Mouse (Mus musculus) lung, postnatal 36 days (tissue): ENCODE results near the gene Smad3.

Source experiments
- DNase-seq: peaks from one replicate; pipeline ENCODE4 v3.0.0; 2022; ENCODE audit warnings: mixed read lengths

Gene Smad3

DNA sequence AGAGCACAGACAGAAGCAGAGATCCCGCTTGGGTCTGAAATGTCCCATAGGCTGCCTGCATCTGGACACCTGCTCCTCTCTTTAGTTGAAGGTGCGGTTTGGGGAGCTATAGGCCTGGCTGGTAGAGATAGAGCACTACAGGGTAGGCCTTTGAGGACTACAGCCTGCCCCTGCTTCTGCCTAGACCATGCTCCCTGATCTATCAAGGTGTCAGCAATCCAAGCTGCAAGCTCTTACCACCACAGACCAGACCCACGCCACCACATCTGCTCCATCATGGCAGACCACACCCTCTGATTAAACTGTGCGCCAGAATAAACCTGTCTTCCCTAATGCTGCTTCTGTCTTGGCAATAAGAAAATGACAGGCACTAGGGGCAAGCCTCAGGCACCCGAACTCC is 13.2 kb downstream of the Smad3 start:
- no peak for DNase-seq

DNA sequence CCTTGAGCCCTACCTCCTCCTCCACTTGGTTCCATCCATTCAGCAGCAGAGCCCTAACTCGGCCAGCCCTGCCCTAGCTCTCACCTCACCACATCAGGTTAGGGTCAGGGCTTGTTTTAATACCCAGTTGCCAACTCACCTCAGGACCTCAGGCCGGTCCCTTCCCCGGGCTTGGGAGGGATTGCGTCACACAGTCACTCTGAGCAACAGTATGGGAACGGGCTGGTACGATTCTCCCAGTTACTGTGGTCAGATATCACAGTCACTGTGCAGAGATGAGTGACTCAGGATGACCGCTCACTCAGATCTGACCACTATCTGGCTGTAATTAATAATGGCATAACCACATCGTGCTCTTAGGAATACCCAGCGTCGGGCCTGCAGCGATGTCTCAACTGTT is 14.0 kb downstream of the Smad3 start:
- no peak for DNase-seq

DNA sequence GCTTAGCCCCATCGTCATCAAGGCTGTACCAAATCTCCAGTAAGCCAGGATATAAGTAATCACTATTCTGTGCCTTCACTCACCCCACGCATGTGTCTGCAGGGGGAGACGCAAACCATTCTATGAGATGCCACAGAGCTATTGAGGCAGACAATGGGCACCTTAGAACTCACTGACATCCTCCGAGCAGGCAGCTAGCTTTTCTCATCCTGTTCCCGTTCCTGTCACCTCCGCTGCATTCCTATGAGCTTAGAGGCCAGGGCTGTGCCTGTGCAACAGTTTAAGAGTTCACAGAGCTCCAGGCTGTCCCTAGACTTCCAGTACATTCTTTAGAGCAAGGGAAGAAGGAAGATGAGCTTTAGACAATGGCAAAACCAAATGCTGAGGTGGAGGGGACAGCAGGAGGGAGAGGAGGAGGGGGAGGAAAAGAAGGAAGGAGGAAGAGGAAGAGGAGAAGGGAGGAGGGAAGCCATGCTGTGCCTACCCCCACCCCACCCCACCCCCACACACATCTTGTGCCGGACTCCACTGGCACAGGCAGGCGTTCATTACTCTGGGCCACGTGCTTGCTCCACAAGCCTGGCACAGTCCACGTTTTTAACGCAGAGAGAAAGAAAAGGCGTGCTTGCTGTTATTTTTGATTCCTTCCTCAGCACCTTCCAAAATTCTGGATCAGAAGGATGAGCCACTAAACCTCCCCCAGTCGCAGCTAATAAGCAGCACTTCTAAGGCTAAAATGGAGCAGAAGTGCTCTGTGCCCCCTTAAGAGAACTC is 14.7 kb downstream of the Smad3 start:
- DNase-seq, result no peak

DNA sequence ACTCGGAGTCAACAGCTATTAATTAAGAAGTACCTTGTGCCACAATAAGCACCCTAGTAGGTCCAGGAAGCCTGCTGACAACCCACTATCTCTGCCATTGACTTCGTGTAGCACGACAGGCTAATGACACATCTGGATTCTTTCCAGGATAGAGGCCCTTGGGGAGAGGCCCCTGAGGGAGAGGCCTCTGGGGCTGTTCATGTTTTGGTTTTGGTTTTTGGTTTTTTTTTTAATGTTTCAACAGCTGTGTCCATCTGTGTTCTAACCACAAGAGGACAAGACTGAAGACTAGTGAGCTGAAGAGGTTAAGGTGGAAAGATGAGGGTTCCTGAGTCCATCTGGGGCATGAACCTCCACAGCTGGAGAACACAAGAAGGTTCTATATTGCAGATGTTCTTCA is 15.5 kb downstream of the Smad3 start:
- DNase-seq, result no peak

DNA sequence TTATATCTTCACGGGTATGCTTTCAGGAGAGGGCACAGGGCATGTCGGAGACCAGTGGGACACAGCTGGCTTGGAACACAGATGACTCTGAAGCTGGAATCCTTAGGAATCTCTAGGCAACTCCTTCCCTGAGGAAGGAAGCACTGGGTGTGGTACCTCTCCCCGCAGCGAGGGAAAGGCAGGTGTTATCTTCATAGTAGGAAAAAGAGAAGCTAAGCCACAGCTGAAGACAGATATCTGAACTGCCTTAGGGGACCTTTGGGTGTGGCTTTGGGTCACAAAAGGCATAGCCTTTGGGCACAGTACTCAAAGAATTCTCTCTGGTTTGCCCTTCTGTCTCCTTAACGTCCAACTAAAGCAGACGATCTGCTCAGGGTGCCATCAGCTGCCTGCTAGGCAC is 16.0 kb downstream of the Smad3 start:
- DNase-seq, result no peak

DNA sequence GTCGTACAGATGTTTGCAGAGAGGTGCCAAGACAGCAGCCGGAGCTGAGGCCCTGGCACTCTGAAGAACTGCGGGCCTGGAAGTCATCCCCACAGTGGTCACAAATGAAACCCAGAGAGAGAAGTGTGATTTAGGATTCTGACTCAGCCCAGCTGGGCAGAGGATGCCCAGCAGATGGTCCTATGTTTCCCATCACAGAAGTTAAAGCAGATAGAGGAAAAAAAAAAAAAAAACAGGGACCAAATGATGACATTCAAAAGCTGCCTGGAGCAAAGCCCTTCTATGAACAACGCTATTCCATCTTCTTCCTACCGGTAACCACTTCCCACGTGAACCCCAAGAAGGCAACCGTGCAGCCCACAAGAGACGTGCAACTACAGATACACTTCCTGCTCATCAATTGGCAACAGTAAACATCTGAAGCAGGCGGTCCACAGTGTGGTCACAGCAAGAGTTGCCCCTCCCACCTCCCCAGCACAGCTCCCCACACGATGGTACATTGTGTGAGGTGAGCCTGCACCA is 17.4 kb downstream of the Smad3 start:
- no peak for DNase-seq

DNA sequence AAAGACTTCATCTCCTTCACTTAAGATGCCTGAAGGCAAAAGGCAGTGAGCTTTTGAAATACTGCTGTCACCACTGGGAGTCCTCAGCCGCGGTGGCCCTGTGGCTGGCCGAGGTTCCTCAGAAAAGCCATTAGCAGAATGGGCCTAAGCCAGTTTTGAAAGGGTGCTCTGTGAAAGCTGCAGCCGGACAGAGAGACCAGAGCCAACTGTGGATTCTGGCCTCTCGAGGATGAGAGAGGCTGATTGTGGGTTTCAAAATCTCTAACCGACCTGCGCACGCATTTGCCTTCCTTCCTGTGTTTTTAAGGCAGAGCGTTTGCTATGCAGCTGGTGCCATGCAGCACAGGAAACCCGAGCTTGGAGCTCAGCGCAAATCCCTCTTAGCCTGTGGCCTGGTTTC is 19.0 kb downstream of the Smad3 start:
- no peak for DNase-seq

DNA sequence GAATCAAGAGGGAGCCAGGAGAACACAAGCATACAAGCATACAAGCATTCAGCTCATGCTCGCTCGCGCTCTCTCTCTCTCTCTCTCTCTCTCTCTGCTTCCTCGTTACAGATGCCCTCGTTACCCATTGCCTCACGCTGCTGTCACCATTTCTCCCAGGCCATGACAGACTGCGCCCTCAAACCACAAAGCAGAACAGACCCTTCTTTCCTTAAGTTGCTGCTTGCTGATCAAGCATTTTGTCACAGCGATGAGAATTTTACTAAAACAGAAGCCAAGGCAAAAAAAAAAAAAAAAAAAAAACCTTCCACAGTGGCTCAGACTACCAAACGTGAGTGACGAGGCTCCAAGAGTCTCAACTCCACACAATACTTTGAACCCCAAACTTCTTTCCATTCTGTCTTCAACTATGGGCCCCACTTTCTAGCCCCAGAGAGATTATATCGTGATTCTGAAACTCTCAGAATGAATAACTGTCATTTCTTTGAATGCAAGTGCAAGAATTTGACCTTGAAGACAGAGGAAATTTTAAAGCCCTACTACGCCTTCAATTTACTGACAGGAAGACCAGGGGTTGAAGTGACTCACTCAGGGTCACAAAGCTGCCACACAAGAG is 19.6 kb downstream of the Smad3 start:
- DNase-seq, result no peak

DNA sequence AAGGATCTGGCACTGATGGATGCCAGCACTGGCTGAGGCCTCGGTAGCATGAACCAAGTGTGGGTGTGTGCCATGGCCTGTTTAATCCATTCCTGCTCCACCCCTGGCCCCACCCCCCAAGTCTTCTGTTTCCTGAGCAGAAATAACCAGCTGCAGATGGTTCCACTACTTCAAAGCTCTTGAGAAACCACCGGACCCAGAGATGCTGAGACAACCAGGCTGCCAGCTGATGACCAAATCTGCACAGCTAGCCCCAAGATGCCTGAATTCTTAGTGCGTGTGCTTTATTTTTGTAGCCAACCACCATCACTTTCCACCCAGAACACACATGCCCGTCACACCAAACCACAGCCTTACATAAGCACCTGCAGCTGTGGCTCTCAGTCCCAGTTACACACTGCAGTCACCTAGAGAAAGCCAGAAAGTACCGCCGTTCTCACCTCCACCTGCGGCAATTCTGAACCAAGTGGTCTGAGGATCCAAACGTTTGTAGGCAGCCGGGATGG is 20.3 kb downstream of the Smad3 start:
- DNase-seq, result peak; percentile 85

DNA sequence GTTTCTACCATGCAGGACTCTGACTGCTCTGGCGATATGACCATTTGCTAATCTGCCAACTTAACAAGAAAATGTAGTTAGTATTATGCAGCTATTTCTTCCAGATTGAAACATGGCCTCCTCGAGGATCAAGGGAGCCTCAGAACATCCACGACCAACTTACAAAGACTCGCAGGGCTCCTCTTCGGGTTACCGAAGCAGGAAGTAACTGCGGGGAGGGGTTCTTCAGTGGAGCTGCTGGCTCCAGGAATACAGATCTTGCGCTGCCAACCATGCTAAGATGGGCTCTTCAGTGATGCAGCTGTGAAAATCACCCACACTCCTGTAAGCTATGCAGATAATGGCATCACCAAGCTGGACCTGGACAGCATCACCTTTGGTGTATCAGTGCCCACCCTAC is 23.5 kb downstream of the Smad3 start:
- DNase-seq, result no peak

DNA sequence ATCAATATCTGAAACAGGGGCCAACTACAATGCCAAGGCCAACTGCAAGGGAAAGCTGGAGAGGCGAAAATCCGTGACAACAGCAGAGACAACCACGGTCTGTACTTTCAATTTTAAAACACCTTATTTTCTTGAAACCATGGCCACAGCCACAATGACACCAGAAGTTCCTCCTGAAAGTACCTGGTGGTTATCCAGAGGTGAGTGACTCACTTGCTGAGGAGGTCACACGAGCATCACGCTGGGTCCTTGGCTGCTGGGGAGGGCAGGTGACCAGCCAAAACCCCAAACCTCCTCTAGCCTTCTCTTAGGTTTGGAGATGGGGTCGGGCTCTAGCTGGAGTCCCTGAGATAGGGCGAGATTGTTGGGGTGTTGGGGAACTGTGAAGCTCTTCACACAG is 25.1 kb downstream of the Smad3 start:
- no peak for DNase-seq

DNA sequence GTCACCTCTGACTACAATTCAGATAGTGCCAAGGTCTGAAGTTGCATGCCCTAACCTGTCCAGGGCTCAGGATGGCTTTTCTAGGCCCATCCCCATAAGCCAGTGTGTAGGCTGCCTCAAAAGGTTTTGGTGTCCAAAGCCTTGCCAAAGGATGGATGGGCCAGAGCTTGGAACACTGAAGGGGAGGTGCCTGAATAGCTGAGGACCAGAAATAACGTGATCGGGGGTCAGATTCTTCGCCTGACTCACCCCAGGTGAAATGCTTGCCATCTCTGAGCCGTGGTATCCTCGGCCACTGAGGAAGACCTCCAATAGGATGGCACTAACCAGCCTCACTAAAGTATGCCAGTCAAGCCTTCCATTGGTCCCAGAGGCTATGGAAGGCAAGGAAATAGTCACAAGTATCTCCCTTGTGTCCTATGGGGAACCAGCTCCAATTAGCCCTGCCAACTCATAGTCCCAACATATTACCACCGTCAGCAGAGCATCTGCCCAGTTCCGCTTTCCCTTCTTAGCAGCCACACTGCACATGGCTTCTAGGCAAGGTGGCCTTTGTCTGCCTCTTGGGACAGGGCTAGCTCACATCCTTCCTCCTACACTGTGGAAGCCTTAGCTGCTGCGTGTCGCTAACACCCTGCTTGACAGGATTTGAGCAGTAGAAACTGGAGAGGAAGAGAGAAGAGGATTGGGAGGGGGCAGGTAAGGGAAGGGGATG is 26.5 kb downstream of the Smad3 start:
- DNase-seq, result no peak

DNA sequence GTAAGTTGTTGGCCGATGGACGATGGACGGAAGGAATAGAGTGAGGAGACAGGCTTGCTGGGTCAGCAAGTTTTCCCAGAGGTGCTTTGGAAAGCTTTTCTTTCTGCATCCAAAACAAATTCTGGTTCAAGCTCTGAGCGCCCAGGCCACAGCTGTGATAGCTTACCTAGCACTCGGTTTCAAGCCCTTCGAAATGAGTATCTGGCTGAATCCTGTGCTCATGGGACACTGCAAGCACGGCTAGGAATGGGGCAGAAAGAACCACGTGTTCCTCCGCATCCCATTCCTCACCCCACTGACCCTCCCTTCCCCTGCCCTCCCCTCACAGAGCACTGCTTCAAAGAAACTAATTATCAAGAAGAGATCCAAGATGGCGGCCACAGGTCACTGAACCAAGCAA is 28.8 kb downstream of the Smad3 start:
- DNase-seq, result no peak

DNA sequence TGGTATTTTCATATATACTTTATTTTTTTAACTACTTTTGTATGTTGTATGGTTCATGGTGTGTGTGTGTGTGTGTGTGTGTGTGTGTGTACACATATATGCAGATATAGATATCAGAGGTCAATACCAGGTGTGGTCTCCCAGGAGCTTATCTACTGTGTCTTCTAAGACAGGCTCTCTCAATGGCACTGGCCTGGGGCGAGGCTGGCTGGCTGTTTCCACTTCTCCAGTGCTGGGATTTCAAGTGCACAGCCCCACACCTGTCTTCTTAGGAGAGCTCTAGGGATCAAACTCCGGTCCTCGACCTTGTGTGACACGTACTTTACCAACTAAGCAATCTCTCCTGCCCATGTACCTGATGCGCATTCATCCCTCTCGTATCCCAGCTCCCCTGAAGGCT is 30.7 kb downstream of the Smad3 start:
- DNase-seq, result no peak

DNA sequence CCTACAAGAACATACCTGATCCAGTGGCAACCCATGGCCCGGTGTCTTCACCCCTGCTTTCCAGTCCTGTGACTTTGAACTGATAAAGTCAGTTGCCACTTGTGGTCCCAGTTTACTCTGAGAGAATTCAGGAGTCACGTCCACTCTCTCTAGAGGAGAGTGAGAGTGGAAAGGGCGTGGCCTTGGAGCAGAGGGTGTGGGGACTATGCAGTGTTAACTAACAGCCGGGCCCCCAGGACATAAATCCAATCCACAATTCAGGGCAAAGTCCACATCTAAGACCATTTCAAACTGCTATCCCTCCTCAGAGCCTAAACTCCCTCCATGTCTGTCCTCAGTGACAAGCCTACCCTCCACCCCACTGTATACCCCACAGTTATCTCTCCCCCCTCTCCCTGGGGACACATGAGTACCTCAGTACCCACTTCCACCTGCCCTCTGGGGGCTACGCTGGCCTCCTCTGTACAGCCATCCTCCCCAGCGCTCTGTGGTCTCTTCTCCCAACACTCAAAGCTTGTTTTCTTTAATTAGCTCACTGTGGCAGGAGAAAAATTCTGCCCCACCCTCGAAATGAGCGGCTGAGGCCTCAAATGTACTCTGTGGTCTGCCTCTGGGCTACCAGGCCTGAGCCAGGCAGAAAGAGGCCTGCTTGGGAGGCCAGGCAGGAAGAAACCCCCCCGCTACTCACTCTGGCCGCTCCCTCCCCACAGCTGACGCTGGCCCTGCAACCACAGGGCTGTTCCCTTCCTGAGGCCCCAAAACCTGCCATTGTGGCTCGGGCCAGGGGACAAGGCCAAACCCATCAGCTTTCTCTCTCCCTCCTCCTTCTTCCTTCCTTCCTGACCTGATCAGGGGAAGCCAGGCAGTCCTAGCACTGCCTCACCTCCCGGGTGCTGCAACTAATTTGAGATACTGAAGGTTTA is 31.4 kb downstream of the Smad3 start:
- no peak for DNase-seq

DNA sequence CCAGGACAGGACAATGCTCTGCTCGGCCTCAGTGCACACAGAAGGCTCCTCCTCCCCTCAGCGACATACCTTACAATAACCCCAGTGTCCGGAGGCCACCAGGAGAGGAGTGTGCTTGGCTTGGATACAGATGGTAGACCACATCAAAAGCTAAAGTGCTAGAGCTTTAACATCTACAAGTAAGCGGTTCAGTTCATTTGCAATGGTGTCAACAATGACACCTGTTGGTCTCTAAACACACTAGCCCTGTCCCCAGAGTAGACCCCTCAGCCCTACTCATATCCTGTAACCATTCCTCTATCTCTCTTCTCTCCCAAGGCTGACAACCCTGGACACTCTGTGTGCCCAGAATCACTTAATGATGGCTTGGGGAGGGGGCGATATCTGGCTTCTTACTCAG is 33.0 kb downstream of the Smad3 start:
- no peak for DNase-seq

DNA sequence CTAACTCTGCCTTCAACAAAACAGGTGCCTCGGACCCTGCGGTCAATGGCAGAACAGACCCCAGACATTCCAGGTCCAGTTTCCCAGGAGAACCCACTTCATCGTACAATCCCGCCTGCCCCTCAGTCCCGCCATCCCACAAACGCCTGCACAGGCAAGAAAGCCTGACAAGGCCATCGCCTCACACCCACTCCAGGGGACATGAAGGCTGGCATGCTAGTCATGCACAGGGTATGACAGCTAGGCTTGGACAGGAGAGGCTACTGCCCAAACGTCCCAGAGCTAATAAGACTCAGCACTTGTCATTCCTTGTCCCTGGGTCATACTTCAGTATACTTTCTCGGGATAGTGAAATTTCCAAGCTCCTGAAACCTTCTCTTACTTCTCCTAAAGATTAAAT is 34.9 kb downstream of the Smad3 start:
- DNase-seq, result no peak

DNA sequence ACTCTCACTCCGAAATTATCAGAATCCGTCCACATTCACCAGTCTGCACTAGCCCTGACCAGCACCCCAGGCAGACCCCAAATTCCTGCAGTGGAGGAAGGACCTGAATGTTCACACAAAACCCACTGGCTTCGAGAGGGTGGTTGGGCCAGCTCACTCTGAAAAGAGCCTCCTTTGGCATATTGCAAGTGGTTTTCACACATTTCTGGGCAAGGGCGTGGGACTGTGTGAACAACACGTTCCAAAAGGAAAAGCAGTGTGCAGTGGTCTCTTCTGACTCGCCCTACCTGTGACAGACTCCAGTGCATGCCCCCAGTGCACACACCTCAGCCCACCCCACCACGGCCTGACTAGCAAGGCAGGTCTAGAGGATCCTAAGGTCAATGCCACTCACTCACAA is 35.4 kb downstream of the Smad3 start:
- no peak for DNase-seq

DNA sequence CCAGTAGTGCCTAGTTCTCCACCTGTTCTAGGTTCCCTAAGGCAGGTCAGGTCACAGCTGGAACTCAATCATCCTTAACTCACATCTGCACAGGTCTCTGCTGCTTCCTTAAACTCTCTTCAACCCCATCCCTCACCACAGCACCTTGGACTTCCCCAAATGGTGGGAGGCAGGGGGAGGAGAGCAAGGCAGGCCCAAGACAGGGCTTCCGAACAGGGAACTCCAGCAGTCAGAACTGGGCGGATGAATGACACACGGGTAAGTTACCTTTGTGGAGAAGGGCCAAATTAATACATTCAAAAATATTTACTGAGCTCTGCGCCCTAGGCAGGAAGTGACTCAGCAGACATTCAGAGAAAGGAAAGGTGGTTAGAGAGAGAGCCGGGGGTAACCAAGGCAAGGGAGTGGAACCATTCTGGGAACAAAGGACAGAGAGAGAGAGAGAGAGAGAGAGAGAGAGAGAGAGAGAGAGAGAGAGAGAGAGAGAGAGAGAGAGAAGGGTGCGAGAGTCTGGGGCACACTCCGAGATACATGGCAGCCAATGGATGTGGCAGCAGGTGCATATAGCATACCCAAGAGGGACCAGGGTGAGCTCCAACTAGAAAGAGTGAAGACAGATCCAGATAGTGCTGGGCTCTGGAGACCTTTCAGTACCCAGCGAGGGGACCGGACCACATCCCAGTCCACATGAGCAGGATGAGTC is 36.1 kb downstream of the Smad3 start:
- peak; percentile 43 for DNase-seq

DNA sequence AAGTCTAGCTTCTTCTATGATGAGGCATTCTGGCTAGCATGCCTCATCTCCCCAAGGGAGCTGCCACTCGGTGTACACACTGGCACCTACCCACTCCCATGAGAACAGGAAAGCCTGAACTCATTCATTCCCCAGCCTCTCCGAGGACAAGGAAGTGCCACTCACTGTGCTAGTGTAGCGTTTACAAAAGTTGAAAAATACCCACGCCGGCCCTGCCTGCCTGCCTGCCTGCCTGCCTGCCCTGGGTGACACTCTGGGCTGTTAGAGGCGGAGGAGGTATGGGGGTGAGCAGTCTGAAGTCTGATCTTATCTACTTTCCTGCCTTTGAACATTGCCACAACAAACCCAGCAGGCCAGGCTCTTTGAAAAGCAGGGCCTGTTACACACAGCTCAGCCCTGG is 37.1 kb downstream of the Smad3 start:
- peak; percentile 56 for DNase-seq

DNA sequence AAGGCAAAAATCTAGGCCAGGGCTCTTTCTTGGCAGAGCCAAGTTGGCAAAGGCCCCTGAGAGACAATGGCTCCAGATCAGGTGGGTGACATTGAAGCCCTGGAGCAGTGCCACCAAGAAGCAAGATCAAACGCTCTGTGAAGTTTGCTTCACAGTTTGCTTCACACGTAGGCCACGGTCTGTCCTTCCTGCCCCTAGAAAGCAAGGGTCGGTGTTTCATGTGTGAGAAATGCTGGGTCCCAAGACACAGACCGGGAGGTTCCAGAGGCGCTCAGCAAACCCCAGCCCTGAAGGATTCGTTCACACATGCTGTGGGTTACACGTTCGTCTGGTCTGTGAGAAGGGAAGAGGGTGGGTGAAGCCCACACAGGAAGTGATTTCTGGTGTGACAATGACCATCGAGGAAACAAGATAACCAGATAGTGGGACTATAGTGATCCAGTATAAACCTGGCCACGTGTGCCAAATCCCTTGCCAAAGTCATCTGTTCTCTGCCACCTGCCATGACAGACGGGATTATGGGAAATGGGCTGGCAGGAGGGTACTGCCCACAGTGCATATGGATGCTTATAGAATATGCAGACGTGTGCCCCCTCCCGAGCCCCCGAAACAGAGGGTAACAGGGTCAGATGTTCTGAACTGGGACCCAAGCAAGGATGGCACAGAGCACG is 37.9 kb downstream of the Smad3 start:
- DNase-seq, result no peak
